Mouse (Mus musculus) right cerebral cortex, adult 18-20 months (tissue): ENCODE results near the gene Amy2a5.
"Not testable (repeated sequence)": the region's sequence is repeated elsewhere in the genome, so short reads cannot be mapped to it uniquely, and the experiment has no call there.

Experiments used
- DNase-seq: peaks from one replicate; pipeline ENCODE4 v3.0.0; 2022; ENCODE audit warnings: mixed read lengths

The Amy2a5 gene

DNA sequence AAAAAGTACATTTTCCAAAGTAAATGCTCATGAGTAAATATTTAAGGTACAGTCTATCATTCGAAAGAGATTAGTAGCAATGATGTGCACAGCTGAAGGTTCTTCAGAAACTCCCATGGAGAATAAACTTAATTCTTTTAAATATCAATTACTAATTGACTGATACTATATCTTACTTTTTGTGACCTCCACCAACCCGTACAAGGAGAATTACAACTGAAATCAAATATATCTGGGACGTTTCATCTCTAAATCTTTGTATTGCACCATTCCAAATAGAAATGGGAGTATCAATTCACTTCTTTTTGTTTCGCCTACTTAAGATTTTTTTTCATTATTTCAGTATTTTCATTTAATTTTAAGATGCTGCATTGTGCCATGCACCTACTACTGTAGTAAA lies at the start of gene Amy2a5:
Gene Amy2a5, minus strand, starts transcription at position 101 of the 400 bp plus-strand sequence.
- not testable (repeated sequence) for DNase-seq

DNA sequence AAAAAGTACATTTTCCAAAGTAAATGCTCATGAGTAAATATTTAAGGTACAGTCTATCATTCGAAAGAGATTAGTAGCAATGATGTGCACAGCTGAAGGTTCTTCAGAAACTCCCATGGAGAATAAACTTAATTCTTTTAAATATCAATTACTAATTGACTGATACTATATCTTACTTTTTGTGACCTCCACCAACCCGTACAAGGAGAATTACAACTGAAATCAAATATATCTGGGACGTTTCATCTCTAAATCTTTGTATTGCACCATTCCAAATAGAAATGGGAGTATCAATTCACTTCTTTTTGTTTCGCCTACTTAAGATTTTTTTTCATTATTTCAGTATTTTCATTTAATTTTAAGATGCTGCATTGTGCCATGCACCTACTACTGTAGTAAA lies 32.7 kb upstream of the Amy2a5 start, which contains the start of gene Amy2a4:
Gene Amy2a4, minus strand, starts transcription at position 101 of the 400 bp plus-strand sequence.
- DNase-seq, result not testable (repeated sequence)

DNA sequence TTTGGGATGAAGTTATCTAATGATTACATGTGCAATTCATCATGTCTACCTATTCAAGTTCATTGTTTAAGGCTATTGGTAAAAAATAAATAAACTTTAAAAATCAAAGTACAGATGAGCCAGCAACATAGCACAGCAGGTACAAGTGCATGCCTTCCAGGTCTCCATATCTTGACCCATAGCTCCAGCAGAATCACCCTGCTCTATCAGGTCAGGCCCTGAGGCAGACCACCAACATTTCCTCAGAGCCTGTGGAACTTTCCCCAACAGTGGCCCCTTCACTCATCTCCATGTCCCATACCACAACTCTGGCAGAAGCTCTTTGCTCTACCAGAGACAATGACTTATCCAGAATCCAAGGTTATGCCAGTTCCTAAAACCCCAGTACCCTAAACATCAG lies 21.6 kb upstream of the Amy2a5 start:
- DNase-seq, result not testable (repeated sequence)

DNA sequence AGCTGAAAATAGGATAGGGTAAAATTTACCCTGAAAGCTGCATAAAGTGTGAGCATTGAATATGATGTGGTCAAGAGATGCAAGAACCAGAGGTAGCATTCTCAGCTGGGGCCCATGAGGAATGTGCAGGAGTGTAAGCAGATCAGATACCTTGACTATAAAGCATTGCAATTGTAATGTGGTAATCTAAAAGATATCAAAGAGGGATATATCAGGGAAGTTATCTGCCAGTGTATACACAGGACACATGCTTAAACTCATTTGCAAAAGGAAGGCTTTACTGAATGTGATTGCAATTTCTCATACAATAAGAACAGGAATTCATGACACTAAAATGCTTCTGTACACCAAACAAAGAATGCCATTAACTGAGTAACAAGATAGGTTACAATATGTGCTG lies 20.9 kb upstream of the Amy2a5 start:
- DNase-seq, result not testable (repeated sequence)

DNA sequence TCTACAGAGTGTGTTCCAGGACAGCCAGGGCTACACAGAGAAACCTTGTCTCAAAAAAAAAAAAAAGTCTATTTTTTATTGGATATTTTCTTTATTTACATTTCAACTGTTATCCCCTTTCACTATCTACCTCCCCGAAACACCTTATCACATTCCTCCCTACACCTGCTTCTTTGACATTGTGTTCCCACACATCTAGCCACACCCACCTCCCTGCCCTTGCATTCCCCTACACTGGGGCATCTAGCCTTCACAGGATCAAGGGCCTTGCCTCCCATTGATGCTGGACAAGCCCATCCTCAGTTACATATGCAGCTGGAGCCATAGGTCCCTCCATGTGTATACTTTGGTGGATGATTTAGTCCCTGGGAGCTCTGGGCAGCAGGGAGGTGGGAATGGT lies 31.5 kb downstream of the Amy2a5 start:
- DNase-seq, result no peak
